Mouse (Mus musculus) right cerebral cortex, postnatal 10 days (tissue): ENCODE results near the gene Coq10a.

Source experiments
- DNase-seq, 2 experiments: peaks; one replicate each; pipeline ENCODE4 v3.0.0; 2021; ENCODE audit warnings: low spot score in 2 of 2

Gene Coq10a

GRCm38 (mm10) chr10:128368402-128369217 is at the start of gene Coq10a:
Gene Coq10a, minus strand, starts transcription at chr10:128368997.
- DNase-seq: peak; percentile 95 to 97

GRCm38 (mm10) chr10:128414848-128415247 is 46.1 kb upstream of the Coq10a start:
- no peak for DNase-seq

GRCm38 (mm10) chr10:128413076-128413475 is 44.3 kb upstream of the Coq10a start:
- no peak for DNase-seq

- no peak for DNase-seq
These were observed 43.8 kb upstream of the Coq10a start for GRCm38 (mm10) chr10:128412558-128412957.

GRCm38 (mm10) chr10:128412055-128412381 is 43.2 kb upstream of the Coq10a start:
- DNase-seq: peak in 1 of 2 experiments; percentile 62

- peak; percentile 97 to 98 for DNase-seq
These were observed 42.6 kb upstream of the Coq10a start, which contains the start of the genes Nabp2 and Rnf41 for GRCm38 (mm10) chr10:128411211-128412054. Gene Nabp2, minus strand, starts transcription at chr10:128411492. Gene Rnf41, plus strand, starts transcription at chr10:128411657.

- DNase-seq: no peak
These were observed 41.7 kb upstream of the Coq10a start for GRCm38 (mm10) chr10:128410560-128410845.

- peak; percentile 99 for DNase-seq
These were observed 41.1 kb upstream of the Coq10a start for GRCm38 (mm10) chr10:128409692-128410559.

- DNase-seq: peak; percentile 74 to 79
These were observed 40.1 kb upstream of the Coq10a start for GRCm38 (mm10) chr10:128408591-128409535.

GRCm38 (mm10) chr10:128403931-128404330 is 35.1 kb upstream of the Coq10a start:
- DNase-seq: no peak

- no peak for DNase-seq
These were observed 32.8 kb upstream of the Coq10a start for GRCm38 (mm10) chr10:128401638-128402037.

- no peak for DNase-seq
These were observed 32.3 kb upstream of the Coq10a start, which contains the start of gene Slc39a5 for GRCm38 (mm10) chr10:128401056-128401455. Gene Slc39a5, minus strand, starts transcription at chr10:128401229.

- DNase-seq: no peak
These were observed 31.5 kb upstream of the Coq10a start for GRCm38 (mm10) chr10:128400338-128400737.

- DNase-seq: no peak
These were observed 28.7 kb upstream of the Coq10a start for GRCm38 (mm10) chr10:128397466-128397865.

- no peak for DNase-seq
These were observed 28.0 kb upstream of the Coq10a start for GRCm38 (mm10) chr10:128396716-128397264.

- no peak for DNase-seq
These were observed 27.3 kb upstream of the Coq10a start for GRCm38 (mm10) chr10:128396017-128396673.

GRCm38 (mm10) chr10:128391850-128392249 is 23.1 kb upstream of the Coq10a start:
- DNase-seq: no peak

- no peak for DNase-seq
These were observed 21.6 kb upstream of the Coq10a start for GRCm38 (mm10) chr10:128390366-128390765.

GRCm38 (mm10) chr10:128389570-128389969 is 20.8 kb upstream of the Coq10a start:
- DNase-seq: no peak

- DNase-seq: no peak
These were observed 20.1 kb upstream of the Coq10a start for GRCm38 (mm10) chr10:128388941-128389340.
